Mouse (Mus musculus) hindbrain, embryonic 16.5 days (tissue): ENCODE results near the gene Zmynd8. TPM values are rescaled to one million over a fixed set of nuclear protein-coding genes. Genes with fewer than 3 reads are reported as not detected.

Experiments used
- ATAC-seq: fragments of 200-750 bp; cut with Nextera tagmentation; 2 replicates; pipeline ENCODE4 v1.8.0; 2017; ENCODE audit warnings: moderate TSS enrichment, moderate library complexity
- H3K27ac ChIP-seq: fragments of 300-500 bp; sonication (generic); 2 replicates; pipeline ENCODE4 v1.5.1; 2014; ENCODE audit warnings: low read depth, mild to moderate bottlenecking, control low read depth, low read length, moderate library complexity
- H3K27me3 ChIP-seq: fragments of 300-500 bp; sonication (generic); replicated peaks from 2 replicates; pipeline ENCODE4 v1.6.1; 2014; ENCODE audit warnings: low read length; ENCODE audit not compliant: control insufficient read depth, insufficient read depth
- H3K36me3 ChIP-seq: fragments of 300-500 bp; sonication (generic); 2 replicates; pipeline ENCODE4 v1.6.1; 2014; ENCODE audit warnings: mild to moderate bottlenecking, low read length, moderate library complexity, mixed read lengths; ENCODE audit not compliant: control insufficient read depth, insufficient read depth
- H3K4me1 ChIP-seq: fragments of 300-500 bp; sonication (generic); 2 replicates; pipeline ENCODE4 v1.6.1; 2014; ENCODE audit warnings: low read depth, low read length; ENCODE audit not compliant: control insufficient read depth, insufficient read depth
- H3K4me2 ChIP-seq: fragments of 300-500 bp; sonication (generic); 2 replicates; pipeline ENCODE4 v1.6.1; 2014; ENCODE audit warnings: mild to moderate bottlenecking, low read length, control low read depth, moderate library complexity
- H3K4me3 ChIP-seq: fragments of 300-500 bp; sonication (generic); 2 replicates; pipeline ENCODE4 v1.5.1; 2014; ENCODE audit warnings: mild to moderate bottlenecking, low read length, control low read depth, moderate library complexity
- H3K9ac ChIP-seq: fragments of 300-500 bp; sonication (generic); 2 replicates; pipeline ENCODE4 v1.6.1; 2014; ENCODE audit warnings: low read depth, mild to moderate bottlenecking, control low read depth, low read length, moderate library complexity
- H3K9me3 ChIP-seq: fragments of 300-500 bp; sonication (generic); 2 replicates; pipeline ENCODE4 v1.6.1; 2014; ENCODE audit warnings: mild to moderate bottlenecking, low read length, moderate library complexity; ENCODE audit not compliant: control insufficient read depth
- WGBS: fragments of 180-500 bp; shearing (Covaris S2); extraction: QIAGEN DNeasy Blood & Tissue Kit; methylation state at CpG from one replicate; pipeline ENCODE4 v1.1.7; 2014; 5-methylcytosine and 5-hydroxymethylcytosine counted together
- polyA plus RNA-seq: library from polyadenylated mRNA; unstranded; fragments of >200 nt; fragmentation: Nextera tagmentation; extraction: Ambion mirVana; gene quantifications from 2 replicates; pipeline ENCODE4 v1.2.1, GENCODE M21; 2015

The Zmynd8 gene
- polyA plus RNA-seq, 1 experiment from 2014 or later = 66.4 TPM

DNA sequence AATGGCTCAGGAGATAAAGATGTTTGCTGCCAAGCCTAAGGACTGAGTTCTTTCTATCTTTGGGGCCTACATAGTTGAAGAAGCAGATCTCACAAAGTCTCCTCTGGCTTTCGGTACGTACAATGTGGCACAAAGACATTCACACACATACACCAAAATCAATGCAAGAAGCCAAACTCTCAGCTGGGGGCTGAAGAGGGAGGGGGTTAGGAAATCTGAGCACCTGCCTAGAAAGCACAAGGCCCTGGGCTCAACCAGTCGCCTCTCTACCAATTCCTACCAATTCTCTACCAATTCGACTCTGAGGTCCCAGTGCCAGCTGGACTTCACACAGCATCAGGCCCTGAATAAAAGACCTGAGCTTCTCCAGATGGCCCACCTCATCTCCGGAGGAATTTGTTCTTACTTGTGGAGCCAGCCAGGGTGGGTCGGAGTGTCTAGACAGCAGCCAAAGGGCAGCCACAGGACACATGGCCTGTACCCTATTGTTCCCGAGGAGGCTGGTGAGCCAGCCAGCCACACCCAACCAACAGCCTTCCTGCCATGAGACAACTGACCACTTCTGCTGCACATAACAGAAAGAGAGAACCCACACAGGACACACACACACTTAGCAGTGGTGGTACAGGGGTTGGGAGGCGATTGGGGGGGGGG, 30.2 kb downstream of the Zmynd8 start:
- Histone ChIP-seq H3K4me3 (no peak overlapping the region), H3K4me2 (no peak overlapping the region), H3K9me3 (no peaks in the 10 kb centered on the region), H3K27me3 (no peaks in the 10 kb centered on the region), H3K9ac (no peak overlapping the region), H3K36me3 (peaks cover 5% of the 10 kb centered on the region), H3K4me1 (peaks cover 56% of the 10 kb centered on the region), H3K27ac (peak overlapping the region; percentile 18)
- ATAC-seq = no peak
- WGBS = 49% methylated on average over 8 of the region's 8 CpGs

DNA sequence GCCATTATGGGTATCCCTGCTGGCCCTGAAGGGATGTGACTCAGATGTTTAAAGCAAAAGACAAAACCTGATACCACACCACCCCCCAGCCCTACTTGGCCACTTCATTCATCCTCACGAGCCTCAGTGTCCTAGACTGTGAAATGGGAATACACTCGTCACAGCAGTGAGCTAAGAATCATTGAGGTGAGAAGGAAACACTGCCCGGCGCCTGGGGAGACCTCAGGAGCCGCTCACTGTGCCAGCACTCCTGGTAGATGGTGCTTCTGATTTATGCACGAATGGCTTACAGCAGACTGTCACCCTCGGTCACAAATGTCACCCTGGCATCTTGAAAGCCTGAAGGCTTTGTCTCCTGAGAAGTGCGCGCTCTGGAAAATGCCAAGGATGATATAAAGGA, 31.3 kb downstream of the Zmynd8 start:
- Histone ChIP-seq H3K27ac (peak overlapping the region; percentile 82), H3K27me3 (no peaks in the 10 kb centered on the region), H3K36me3 (peaks cover 5% of the 10 kb centered on the region; the same call in 1 of the 2 replicates), H3K4me1 (peaks cover 49% of the 10 kb centered on the region), H3K4me2 (0 out of 2 replicates have a peak overlapping the region, but pooled peaks have one; percentile 3), H3K9ac (0 out of 2 replicates have a peak overlapping the region, but pooled peaks have one; percentile 11), H3K9me3 (no peaks in the 10 kb centered on the region), H3K4me3 (no peak overlapping the region)
- 41% methylated on average over 9 of the region's 9 CpGs for WGBS
- peak; percentile 29; the same call in 1 of the 2 replicates for ATAC-seq

DNA sequence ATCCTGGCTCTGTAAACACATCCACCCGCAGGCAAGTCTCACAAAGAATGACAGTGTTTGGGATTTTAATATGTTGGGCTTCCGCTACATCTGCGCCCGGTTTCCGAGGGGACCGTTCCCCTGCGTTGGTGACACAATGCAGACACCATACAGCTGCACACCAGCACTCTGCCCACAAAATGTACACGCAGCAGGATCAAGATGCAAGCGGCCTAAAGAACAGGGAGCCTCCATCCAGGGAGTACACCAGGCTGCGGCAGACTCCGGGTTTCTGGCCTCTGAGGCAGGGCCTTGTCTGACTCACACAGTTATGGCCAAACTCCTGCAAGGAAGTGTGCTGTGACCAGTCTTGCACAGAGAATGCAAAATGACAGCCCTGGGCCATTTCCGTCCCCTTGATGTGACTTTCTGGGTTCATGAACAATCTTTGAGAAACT, 31.8 kb downstream of the Zmynd8 start:
- ATAC-seq = peak; percentile 16
- Histone ChIP-seq H3K4me1 (peaks cover 51% of the 10 kb centered on the region), H3K4me3 (no peak overlapping the region), H3K9ac (peak overlapping the region; percentile 42), H3K27me3 (no peaks in the 10 kb centered on the region), H3K4me2 (peak overlapping the region; percentile 2; the same call in 1 of the 2 replicates), H3K9me3 (no peaks in the 10 kb centered on the region), H3K36me3 (peaks cover 5% of the 10 kb centered on the region; the same call in 1 of the 2 replicates), H3K27ac (peak overlapping the region; percentile 82)
- 15% methylated on average over 12 of the region's 12 CpGs for WGBS

DNA sequence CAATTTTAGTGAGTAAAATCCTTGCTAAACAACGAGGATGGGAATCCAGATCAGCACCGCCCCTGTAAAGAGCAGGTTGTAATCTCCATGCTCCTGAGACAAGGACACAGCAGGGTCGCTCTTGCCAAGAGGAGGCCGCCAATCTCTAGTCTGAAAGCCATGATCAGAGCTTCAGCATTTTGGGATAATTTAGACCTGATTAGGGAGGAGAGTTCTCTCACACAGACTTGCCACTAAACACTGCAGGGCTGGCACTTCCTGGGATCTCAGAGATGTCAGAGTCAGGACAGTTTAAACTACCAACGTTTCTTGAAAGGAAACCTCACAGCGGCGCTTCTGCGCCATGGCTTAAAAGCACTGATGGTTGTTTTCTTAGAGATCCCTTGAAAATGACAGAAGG, 32.4 kb downstream of the Zmynd8 start:
- peak overlapping the region; percentile 82 for H3K27ac ChIP-seq
- H3K4me1 ChIP-seq = peaks cover 53% of the 10 kb centered on the region
- H3K4me2 ChIP-seq = no peak overlapping the region
- no peaks in the 10 kb centered on the region for H3K9me3 ChIP-seq
- H3K4me3 ChIP-seq = no peak overlapping the region
- ATAC-seq = no peak
- no peaks in the 10 kb centered on the region for H3K27me3 ChIP-seq
- WGBS = 32% methylated on average over 8 of the region's 8 CpGs
- peak overlapping the region; percentile 7; the same call in 1 of the 2 replicates for H3K9ac ChIP-seq
- H3K36me3 ChIP-seq = peaks cover 5% of the 10 kb centered on the region; the same call in 1 of the 2 replicates

DNA sequence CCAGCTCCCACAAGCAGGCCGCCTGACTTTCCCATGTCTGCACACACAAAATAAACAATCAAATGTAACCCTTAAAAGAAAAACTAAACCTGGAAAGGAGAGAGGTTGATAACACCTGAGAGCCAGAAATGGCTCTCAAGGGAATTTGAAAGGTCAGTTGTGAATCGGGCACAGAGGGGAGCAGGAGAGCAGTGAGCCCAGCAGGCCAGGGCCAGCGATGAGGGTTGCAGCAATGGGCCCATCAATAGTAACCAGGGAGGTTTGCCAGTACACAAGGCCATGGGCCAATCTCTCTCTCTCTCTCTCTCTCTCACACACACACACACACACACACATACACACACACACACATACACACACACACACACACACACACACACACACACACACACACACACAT, 34.0 kb downstream of the Zmynd8 start:
- Histone ChIP-seq H3K27ac (no peak overlapping the region), H3K4me3 (no peak overlapping the region), H3K36me3 (no peaks in the 10 kb centered on the region), H3K4me1 (peaks cover 47% of the 10 kb centered on the region), H3K9ac (no peak overlapping the region), H3K9me3 (no peaks in the 10 kb centered on the region), H3K27me3 (no peaks in the 10 kb centered on the region), H3K4me2 (no peak overlapping the region)
- no peak for ATAC-seq
- WGBS = 73% methylated on average over 3 of the region's 3 CpGs

DNA sequence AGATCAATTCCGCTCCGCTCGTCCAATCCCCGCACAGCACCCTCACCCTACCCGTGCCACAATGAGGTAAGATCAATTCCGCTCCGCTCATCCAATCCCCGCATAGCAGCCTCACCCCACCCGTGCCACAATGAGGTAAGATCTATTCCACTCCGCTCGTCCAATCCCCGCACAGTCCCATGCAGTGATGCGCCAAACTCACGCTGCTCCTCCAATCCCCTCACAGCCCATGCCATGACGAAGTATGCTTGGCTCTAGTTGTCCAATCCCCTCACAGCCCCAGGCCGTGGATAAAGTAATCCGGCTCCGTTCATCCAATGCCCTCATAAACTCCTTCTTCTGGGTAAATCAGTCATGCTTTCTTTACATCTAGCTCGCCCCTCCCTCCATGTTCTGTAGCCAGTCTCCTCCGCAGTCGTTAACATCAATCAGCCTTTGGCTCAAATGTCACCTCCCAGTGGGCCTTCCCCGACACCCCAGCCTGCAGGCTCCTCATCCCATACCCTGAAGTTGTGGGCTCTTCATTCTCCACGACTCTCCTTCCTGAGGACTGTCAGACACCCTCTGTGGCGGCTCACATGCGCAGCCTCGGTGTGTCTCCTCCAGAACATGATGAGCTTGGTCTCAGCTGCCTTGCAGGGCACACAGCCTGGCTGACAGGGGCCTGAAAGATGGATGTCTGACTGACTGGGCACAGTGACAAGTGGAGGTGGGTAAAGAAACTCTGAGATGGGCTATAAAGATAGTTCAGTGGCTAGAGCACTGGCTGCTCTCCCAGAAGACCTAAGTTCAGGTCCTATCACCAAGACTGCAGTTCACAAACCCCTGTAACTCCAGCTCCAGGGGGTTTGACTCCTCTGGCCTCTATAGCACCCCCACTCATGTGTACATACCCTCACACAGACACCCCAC, 36.9 kb downstream of the Zmynd8 start:
- Histone ChIP-seq H3K9ac (no peak overlapping the region), H3K4me2 (no peak overlapping the region), H3K9me3 (no peaks in the 10 kb centered on the region), H3K36me3 (no peaks in the 10 kb centered on the region), H3K4me3 (no peak overlapping the region), H3K4me1 (peaks cover 51% of the 10 kb centered on the region), H3K27me3 (no peaks in the 10 kb centered on the region), H3K27ac (peak overlapping the region; percentile 46)
- peak; percentile 57 for ATAC-seq
- 64% methylated on average over 26 of the region's 26 CpGs for WGBS

DNA sequence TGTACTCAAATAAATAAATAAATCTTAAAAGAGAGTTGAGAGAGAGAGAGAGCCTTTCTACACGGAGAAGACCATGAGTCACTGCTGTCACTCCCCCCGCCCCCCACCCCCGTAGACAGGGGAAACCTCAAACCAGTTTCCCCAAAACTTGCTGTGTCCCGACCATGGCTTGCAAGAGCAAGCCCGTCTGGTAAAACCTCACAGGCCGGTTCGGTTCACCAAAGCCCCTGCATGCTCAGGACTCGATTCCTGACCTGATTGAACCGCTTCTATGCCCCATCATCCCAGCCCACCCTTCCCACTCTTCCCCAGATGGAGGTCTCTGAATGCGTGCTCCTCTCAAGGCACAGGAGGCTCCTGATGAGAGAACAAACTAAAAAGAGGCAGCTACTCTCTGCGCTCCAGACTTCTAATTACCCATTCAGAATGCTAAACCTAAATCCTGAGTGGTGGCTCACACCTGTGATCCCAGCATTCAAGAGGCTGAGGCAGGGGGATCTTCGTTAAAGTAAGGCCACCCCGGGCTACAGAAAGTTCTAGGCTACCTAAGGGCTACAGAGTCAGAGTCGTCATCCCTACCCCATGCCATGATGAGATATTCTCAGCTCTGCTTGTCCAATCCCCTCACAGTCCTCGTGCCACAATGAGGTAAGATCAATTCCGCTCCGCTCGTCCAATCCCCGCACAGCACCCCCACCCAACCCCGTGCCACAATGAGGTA, 37.7 kb downstream of the Zmynd8 start:
- Histone ChIP-seq H3K4me1 (peaks cover 51% of the 10 kb centered on the region), H3K27ac (no peak overlapping the region), H3K4me2 (no peak overlapping the region), H3K4me3 (no peak overlapping the region), H3K27me3 (no peaks in the 10 kb centered on the region), H3K36me3 (no peaks in the 10 kb centered on the region), H3K9ac (no peak overlapping the region), H3K9me3 (no peaks in the 10 kb centered on the region)
- ATAC-seq = no peak
- WGBS = 92% methylated on average over 20 of the region's 20 CpGs

DNA sequence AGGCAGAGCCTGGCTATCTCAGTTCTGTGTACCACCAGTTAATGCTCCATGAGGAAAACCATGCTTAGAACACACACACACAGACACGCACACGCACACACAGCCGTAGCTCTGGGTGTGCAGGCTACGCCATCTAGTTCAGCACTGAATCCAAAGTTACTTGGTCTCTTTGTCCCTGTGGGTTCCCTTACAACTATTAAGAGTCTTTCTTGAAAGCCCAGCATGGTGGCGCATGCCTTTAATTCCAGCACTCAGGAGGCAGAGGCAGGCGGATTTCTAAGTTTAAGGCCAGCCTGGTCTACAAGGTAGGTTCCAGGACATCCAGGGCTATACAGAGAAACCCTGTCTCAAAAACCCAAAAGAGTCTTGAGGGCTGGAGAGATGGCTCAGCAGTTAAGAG, 38.4 kb downstream of the Zmynd8 start:
- WGBS = 96% methylated on average over 6 of the region's 6 CpGs
- Histone ChIP-seq H3K4me1 (peaks cover 57% of the 10 kb centered on the region), H3K27me3 (no peaks in the 10 kb centered on the region)

More for the DNA sequence above, 38.4 kb downstream of the Zmynd8 start:
- H3K4me3 ChIP-seq = no peak overlapping the region
- H3K9me3 ChIP-seq = no peaks in the 10 kb centered on the region
- no peak overlapping the region for H3K9ac ChIP-seq
- no peaks in the 10 kb centered on the region for H3K36me3 ChIP-seq
- no peak for ATAC-seq
- no peak overlapping the region for H3K27ac ChIP-seq
- no peak overlapping the region for H3K4me2 ChIP-seq
